Mouse (Mus musculus): ENCODE measurements at regions not wholly inside any gene's neighbourhood (a gene's known extent, or its start where the extent isn't known, plus 50 kb on each side); places are given as distances from the start of the nearest gene placed in this dataset.

- Histone ChIP-seq H3K27ac (ENCODE audit: low read depth, low read length) (no peak overlapping the region), H3K9me3 (replicated peaks; ENCODE audit: control insufficient read depth, low read length) (no peaks in the 10 kb centered on the region), H3K4me3 (ENCODE audit: low read depth, low read length) (no peak overlapping the region), H3K36me3 (ENCODE audit: control insufficient read depth, insufficient read depth, low read length) (no peaks in the 10 kb centered on the region), H3K27me3 (replicated peaks; ENCODE audit: control insufficient read depth, insufficient read depth, low read length) (no peaks in the 10 kb centered on the region), H3K4me2 (ENCODE audit: low read length) (no peak overlapping the region), H3K4me1 (ENCODE audit: control insufficient read depth, insufficient read depth, low read length) (no peaks in the 10 kb centered on the region), H3K9ac (ENCODE audit: low read length) (no peak overlapping the region)
- peak; percentile 76 for ATAC-seq
- WGBS = 55% methylated on average over 4 of the region's 4 CpGs
- peak; percentile 30 for DNase-seq (ENCODE audit: low spot score)
Observed at GRCm38 (mm10) chrX:58686119-58686518, 223.0 kb upstream of the 4930550L24Rik start.

- H3K9ac ChIP-seq (ENCODE audit: low read length) = no peak overlapping the region
- H3K4me3 ChIP-seq (ENCODE audit: low read depth, low read length) = no peak overlapping the region
- no peaks in the 10 kb centered on the region for H3K36me3 ChIP-seq (ENCODE audit: control insufficient read depth, insufficient read depth, low read length)
- 40% methylated on average over 2 of the region's 2 CpGs for WGBS
- H3K4me2 ChIP-seq (ENCODE audit: low read length) = no peak overlapping the region
- no peaks in the 10 kb centered on the region for H3K4me1 ChIP-seq (ENCODE audit: control insufficient read depth, insufficient read depth, low read length)
- H3K27me3 ChIP-seq (replicated peaks; ENCODE audit: control insufficient read depth, insufficient read depth, low read length) = no peaks in the 10 kb centered on the region
- H3K27ac ChIP-seq (ENCODE audit: low read depth, low read length) = no peak overlapping the region
- H3K9me3 ChIP-seq (replicated peaks; ENCODE audit: control insufficient read depth, low read length) = no peaks in the 10 kb centered on the region
- ATAC-seq = peak; percentile 83
- peak; percentile 75 for DNase-seq (ENCODE audit: low spot score)
Observed at GRCm38 (mm10) chrX:58688964-58689363, 220.2 kb upstream of the 4930550L24Rik start.

DNA sequence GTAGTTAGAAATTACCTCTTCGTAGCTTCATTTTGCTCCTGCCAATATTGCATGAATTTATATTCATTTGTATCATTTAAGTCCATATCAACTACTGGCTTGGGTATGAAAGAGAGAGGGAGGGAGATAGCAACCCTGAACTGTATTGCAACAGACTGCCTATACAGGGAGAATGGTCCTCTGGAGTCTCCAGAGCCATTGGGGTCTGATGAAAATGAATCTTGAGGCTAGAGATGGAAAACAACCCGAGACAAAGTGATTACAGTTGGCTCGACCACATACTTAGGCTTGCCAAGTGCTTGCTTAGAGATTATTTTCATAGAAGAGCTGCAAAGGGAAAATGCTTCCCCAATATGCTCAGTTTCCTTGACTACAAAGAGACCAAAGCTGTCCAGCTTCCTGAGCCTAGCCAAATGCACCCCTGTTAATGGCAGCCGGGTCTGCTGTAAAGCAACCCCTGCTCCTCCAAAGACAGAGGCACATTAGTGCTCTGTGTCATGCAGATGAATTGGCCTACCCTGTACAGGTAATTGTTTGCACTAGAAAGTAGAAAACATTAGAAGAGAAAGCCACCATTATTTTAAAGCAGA lies 206.9 kb upstream of the 4930550L24Rik start:
- DNase-seq (ENCODE audit: low spot score) = peak; percentile 49
- H3K27me3 ChIP-seq (replicated peaks; ENCODE audit: control insufficient read depth, insufficient read depth, low read length) = no peaks in the 10 kb centered on the region
- ATAC-seq = peak; percentile 50; the same call in 1 of the 2 replicates

More for the DNA sequence above, 206.9 kb upstream of the 4930550L24Rik start:
- H3K36me3 ChIP-seq (ENCODE audit: control insufficient read depth, insufficient read depth, low read length) = no peaks in the 10 kb centered on the region
- WGBS = 62% methylated on average over 4 of the region's 4 CpGs
- H3K4me1 ChIP-seq (ENCODE audit: control insufficient read depth, insufficient read depth, low read length) = no peaks in the 10 kb centered on the region
- no peak overlapping the region for H3K27ac ChIP-seq (ENCODE audit: low read depth, low read length)
- no peak overlapping the region for H3K9ac ChIP-seq (ENCODE audit: low read length)
- no peaks in the 10 kb centered on the region for H3K9me3 ChIP-seq (replicated peaks; ENCODE audit: control insufficient read depth, low read length)
- no peak overlapping the region for H3K4me2 ChIP-seq (ENCODE audit: low read length)
- H3K4me3 ChIP-seq (ENCODE audit: low read depth, low read length) = no peak overlapping the region
